Mouse (Mus musculus) kidney, adult 2 months (tissue): Measurements from ENCODE around the gene Phf14.

ENCODE experiments used
- CTCF ChIP-seq: fragments of 200-500 bp; conservative IDR thresholded peaks from 2 replicates; pipeline ENCODE4 v1.5.1; 2011; ENCODE audit warnings: low read depth, mild to moderate bottlenecking, control low read depth, low read length, moderate library complexity, mixed read lengths; ENCODE audit not compliant: insufficient read depth, insufficient read length
- POLR2A ChIP-seq: fragments of 200-500 bp; IDR thresholded peaks from one replicate; pipeline ENCODE4 v1.6.1; 2011; ENCODE audit warnings: low read depth, low read length, control low read depth

DNA sequence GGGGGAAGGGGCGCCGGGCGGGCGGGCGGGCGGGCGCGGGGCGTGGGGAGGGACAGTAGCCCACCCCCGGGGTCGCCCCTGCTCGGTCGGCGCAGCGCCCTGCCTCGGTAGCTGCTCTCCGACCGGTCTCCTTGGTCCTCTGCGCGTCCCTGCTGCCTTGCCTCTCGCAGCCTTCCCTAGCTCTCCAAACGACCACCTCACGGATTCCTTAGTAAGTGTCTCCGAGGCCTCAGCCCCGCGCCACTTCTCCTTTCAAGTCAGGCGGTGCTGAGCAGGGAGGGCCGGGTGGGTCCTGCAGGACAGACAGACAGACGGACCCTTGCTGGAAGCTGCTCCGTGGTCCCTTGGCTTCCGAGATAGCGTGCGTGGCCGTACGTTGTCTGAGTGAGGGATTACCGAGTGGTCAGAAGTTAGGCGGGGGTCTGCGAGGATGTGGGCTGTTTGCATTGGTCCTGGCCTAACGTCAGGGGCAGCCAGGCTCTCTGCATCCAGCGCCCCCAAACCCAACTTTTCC, 18.5 kb downstream of the Phf14 start:
- no peak for TF ChIP-seq CTCF
- no peak for TF ChIP-seq POLR2A
